In the genomic region with DNA sequence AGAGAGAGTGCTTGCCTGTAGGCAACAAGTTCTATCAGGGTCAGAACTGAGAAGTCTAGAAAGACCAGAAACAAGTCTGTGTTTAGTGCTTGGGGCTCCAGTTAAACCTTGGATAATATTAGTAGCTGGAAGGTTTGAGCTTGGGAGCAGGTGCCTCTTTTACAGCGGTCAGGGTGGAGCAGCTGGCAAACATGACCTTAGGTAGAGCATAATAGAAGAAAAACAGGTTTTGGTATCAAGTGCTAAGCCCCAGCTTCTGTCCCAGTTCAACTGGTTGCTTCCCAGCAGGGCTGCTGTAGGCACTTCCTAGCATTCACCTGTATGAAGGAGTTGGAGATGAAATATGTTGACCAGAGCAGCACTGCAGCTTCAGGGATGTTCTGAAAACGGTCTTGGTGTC, we compare ENCODE assay signal across 8 mouse cellular contexts. TPM values are rescaled to one million over a fixed set of nuclear protein-coding genes. Genes with fewer than 3 reads are reported as not detected.
DNase-seq lines count a peak whose midpoint lies in the region; ATAC-seq lines count a peak whose summit lies in the region.

No protein-coding gene starts in this region.

- ATAC-seq in kidney, embryonic 16.5 days (ENCODE audit: low FRiP score, low TSS enrichment), result no peak
- ATAC-seq in embryonic facial prominence, embryonic 13.5 days (ENCODE audit: insufficient number of reproducible peaks, insufficient read depth, low FRiP score, low TSS enrichment, low read depth), result no peak
- ATAC-seq in intestine, embryonic 15.5 days, result peak; percentile 73
- ATAC-seq in midbrain, embryonic 13.5 days, result no peak

- no peaks in the 10 kb centered on the region for H3K27me3 ChIP-seq in kidney, embryonic 16.5 days (ENCODE audit: insufficient read depth, low read length)
- H3K27me3 ChIP-seq in embryonic facial prominence, embryonic 13.5 days, result no peaks in the 10 kb centered on the region
- H3K27me3 ChIP-seq in intestine, embryonic 15.5 days (replicated peaks), result no peaks in the 10 kb centered on the region
- no peaks in the 10 kb centered on the region for H3K27me3 ChIP-seq in midbrain, embryonic 13.5 days

- H3K36me3 ChIP-seq in kidney, embryonic 16.5 days (ENCODE audit: insufficient read depth, low read length), result 0 out of 2 replicates have a peak, but pooled peaks cover 3% of the 10 kb centered on the region
- H3K36me3 ChIP-seq in embryonic facial prominence, embryonic 13.5 days, result peaks cover 6% of the 10 kb centered on the region
- no peaks in the 10 kb centered on the region for H3K36me3 ChIP-seq in intestine, embryonic 15.5 days
- no peaks in the 10 kb centered on the region; the same call in 1 of the 2 replicates for H3K36me3 ChIP-seq in midbrain, embryonic 13.5 days

- peaks cover 17% of the 10 kb centered on the region for H3K4me1 ChIP-seq in kidney, embryonic 16.5 days (ENCODE audit: insufficient read depth, low read length)
- H3K4me1 ChIP-seq in embryonic facial prominence, embryonic 13.5 days, result peaks cover 19% of the 10 kb centered on the region
- peaks cover 8% of the 10 kb centered on the region; the same call in 1 of the 2 replicates for H3K4me1 ChIP-seq in intestine, embryonic 15.5 days (replicated peaks)
- H3K4me1 ChIP-seq in midbrain, embryonic 13.5 days (replicated peaks), result peaks cover 16% of the 10 kb centered on the region

- DNase-seq in kidney, adult 9 months, result no peak
- no peak for DNase-seq in layer of hippocampus, postnatal 36 days
- DNase-seq in frontal cortex, postnatal 25 days (ENCODE audit: low spot score in 2 of 2), result no peak
- no peak for DNase-seq in adrenal gland, postnatal 10 days

- H3K9ac ChIP-seq in kidney, embryonic 16.5 days (replicated peaks; ENCODE audit: low read length), result no peak overlapping the region
- H3K9ac ChIP-seq in embryonic facial prominence, embryonic 13.5 days, result peak overlapping the region; percentile 89
- peak overlapping the region; percentile 81 for H3K9ac ChIP-seq in intestine, embryonic 15.5 days
- H3K9ac ChIP-seq in midbrain, embryonic 13.5 days (replicated peaks), result peak overlapping the region; percentile 90; the same call in 1 of the 2 replicates

- no peak overlapping the region for H3K4me3 ChIP-seq in kidney, embryonic 16.5 days (ENCODE audit: low read length)
- peak overlapping the region; percentile 90 for H3K4me3 ChIP-seq in embryonic facial prominence, embryonic 13.5 days
- no peak overlapping the region for H3K4me3 ChIP-seq in intestine, embryonic 15.5 days (replicated peaks)
- peak overlapping the region; percentile 82 for H3K4me3 ChIP-seq in midbrain, embryonic 13.5 days (replicated peaks)

- H3K27ac ChIP-seq in kidney, embryonic 16.5 days (ENCODE audit: low read length), result no peak overlapping the region; the same call in 1 of the 2 replicates
- H3K27ac ChIP-seq in embryonic facial prominence, embryonic 13.5 days, result peak overlapping the region; percentile 17; the same call in 1 of the 2 replicates
- H3K27ac ChIP-seq in intestine, embryonic 15.5 days, result peak overlapping the region; percentile 91
- no peak overlapping the region for H3K27ac ChIP-seq in midbrain, embryonic 13.5 days

- peak overlapping the region; percentile 94; the same call in 1 of the 2 replicates for H3K4me2 ChIP-seq in kidney, embryonic 16.5 days (replicated peaks; ENCODE audit: low read depth, low read length)
- peak overlapping the region; percentile 88 for H3K4me2 ChIP-seq in embryonic facial prominence, embryonic 13.5 days
- peak overlapping the region; percentile 81 for H3K4me2 ChIP-seq in intestine, embryonic 15.5 days (replicated peaks)
- peak overlapping the region; percentile 92; the same call in 1 of the 2 replicates for H3K4me2 ChIP-seq in midbrain, embryonic 13.5 days (replicated peaks)

- H3K9me3 ChIP-seq in kidney, embryonic 16.5 days (ENCODE audit: low read length), result no peaks in the 10 kb centered on the region
- no peaks in the 10 kb centered on the region for H3K9me3 ChIP-seq in embryonic facial prominence, embryonic 13.5 days
- no peaks in the 10 kb centered on the region for H3K9me3 ChIP-seq in intestine, embryonic 15.5 days
- H3K9me3 ChIP-seq in midbrain, embryonic 13.5 days, result no peaks in the 10 kb centered on the region

- WGBS in kidney, embryonic 16.5 days, result 52% methylated on average over 2 of the region's 2 CpGs
- 52% methylated on average over 2 of the region's 2 CpGs for WGBS in embryonic facial prominence, embryonic 13.5 days
- WGBS in intestine, embryonic 15.5 days, result 46% methylated on average over 2 of the region's 2 CpGs
- WGBS in midbrain, embryonic 13.5 days, result 74% methylated on average over 2 of the region's 2 CpGs

RNA-seq across cellular contexts. Expression of gene Arfgap3, which starts 0.8 kb away (rescaled TPM):
- 39.2 and 41.1 TPM in 2 replicates for polyA plus RNA-seq in kidney, embryonic 16.5 days (2015; fragmentation: Nextera tagmentation; extraction: Ambion mirVana)
- 45.3 and 49.9 TPM in 2 replicates for polyA plus RNA-seq in embryonic facial prominence, embryonic 13.5 days (2015; fragmentation: Nextera tagmentation; extraction: Ambion mirVana)
- 60.5 and 62.9 TPM in 2 replicates for polyA plus RNA-seq in intestine, embryonic 15.5 days (2015; fragmentation: Nextera tagmentation; extraction: Ambion mirVana)
- 39.2 and 39.5 TPM in 2 replicates for polyA plus RNA-seq in midbrain, embryonic 13.5 days (2015; fragmentation: Nextera tagmentation; extraction: Ambion mirVana)
- 10 to 100 TPM; 19.6 to 19.7 TPM for total RNA-seq in layer of hippocampus, postnatal 36 days (2021)
- total RNA-seq in adrenal gland, postnatal 10 days (2021), result 10 to 100 TPM; 24.0 to 24.7 TPM

Comparison
In these comparisons a context has a peak if more than half of its experiments do, and no peak if none do; other contexts are left out.
1. H3K27ac ChIP-seq: peak in embryonic facial prominence, embryonic 13.5 days (single experiment) and intestine, embryonic 15.5 days (single experiment); none in kidney, embryonic 16.5 days (single experiment) and midbrain, embryonic 13.5 days (single experiment).
2. H3K4me3 ChIP-seq: peak in embryonic facial prominence, embryonic 13.5 days (single experiment) and midbrain, embryonic 13.5 days (single experiment); none in kidney, embryonic 16.5 days (single experiment) and intestine, embryonic 15.5 days (single experiment).
3. Peak in every context shown above with its lines, with median percentiles within 50 percentile points of each other: H3K4me2 ChIP-seq.